Mouse (Mus musculus): ENCODE results near the gene Inpp4b. TPM values are rescaled to one million over a fixed set of nuclear protein-coding genes. Genes with fewer than 3 reads are reported as not detected.
A peak's percentile ranks its signal among the peaks of the same experiment; 100 is the strongest.
"Not testable (repeated sequence)": the region's sequence is repeated elsewhere in the genome, so short reads cannot be mapped to it uniquely, and the experiment has no call there.

Inpp4b gene
- polyA plus RNA-seq, 1 experiment from 2014 or later = 11.0 TPM

DNA sequence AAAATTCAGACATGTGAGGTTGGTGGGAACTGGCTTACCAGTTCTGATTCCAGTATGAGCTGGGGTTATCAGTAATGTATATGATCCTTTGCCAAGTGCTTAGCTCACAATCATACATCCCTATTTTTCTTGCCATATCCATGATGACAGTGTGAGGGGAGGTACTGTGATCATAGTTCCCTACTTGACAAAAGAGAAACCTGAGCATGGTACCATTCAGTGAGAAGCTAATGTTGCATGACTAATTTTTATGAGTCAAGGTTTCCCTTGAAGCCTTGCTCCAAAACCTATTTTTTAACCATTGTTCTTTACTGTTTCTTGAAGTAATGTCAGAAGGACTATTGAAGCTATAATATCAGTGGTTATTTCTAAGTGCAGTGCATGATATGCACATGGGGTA is 458.4 kb downstream of the Inpp4b start:
- Histone ChIP-seq H3K9me3 (replicated peaks; ENCODE audit: control insufficient read depth, low read length, poor library complexity, severe bottlenecking) (no peaks in the 10 kb centered on the region), H3K36me3 (ENCODE audit: control insufficient read depth, insufficient read depth, low read length) (no peaks in the 10 kb centered on the region), H3K4me2 (ENCODE audit: low read length) (no peak overlapping the region), H3K4me3 (ENCODE audit: low read depth, low read length) (no peak overlapping the region), H3K27ac (ENCODE audit: low read length) (no peak overlapping the region), H3K4me1 (ENCODE audit: control insufficient read depth, insufficient read depth, low read length) (no peaks in the 10 kb centered on the region), H3K9ac (ENCODE audit: low read depth, low read length) (no peak overlapping the region), H3K27me3 (ENCODE audit: control insufficient read depth, insufficient read depth, low read depth, low read length) (no peaks in the 10 kb centered on the region)
- ATAC-seq = no peak

GRCm38 (mm10) chr8:81806797-81807196 is 464.4 kb downstream of the Inpp4b start:
- no peak overlapping the region for H3K4me3 ChIP-seq (ENCODE audit: low read depth, low read length)
- H3K27me3 ChIP-seq (ENCODE audit: control insufficient read depth, insufficient read depth, low read depth, low read length) = no peaks in the 10 kb centered on the region
- H3K4me2 ChIP-seq (ENCODE audit: low read length) = no peak overlapping the region
- H3K9ac ChIP-seq (ENCODE audit: low read depth, low read length) = no peak overlapping the region
- H3K9me3 ChIP-seq (replicated peaks; ENCODE audit: control insufficient read depth, low read length, poor library complexity, severe bottlenecking) = no peaks in the 10 kb centered on the region
- no peaks in the 10 kb centered on the region for H3K36me3 ChIP-seq (ENCODE audit: control insufficient read depth, insufficient read depth, low read length)
- peak; percentile 84 for ATAC-seq
- H3K4me1 ChIP-seq (ENCODE audit: control insufficient read depth, insufficient read depth, low read length) = no peaks in the 10 kb centered on the region
- H3K27ac ChIP-seq (ENCODE audit: low read length) = no peak overlapping the region

DNA sequence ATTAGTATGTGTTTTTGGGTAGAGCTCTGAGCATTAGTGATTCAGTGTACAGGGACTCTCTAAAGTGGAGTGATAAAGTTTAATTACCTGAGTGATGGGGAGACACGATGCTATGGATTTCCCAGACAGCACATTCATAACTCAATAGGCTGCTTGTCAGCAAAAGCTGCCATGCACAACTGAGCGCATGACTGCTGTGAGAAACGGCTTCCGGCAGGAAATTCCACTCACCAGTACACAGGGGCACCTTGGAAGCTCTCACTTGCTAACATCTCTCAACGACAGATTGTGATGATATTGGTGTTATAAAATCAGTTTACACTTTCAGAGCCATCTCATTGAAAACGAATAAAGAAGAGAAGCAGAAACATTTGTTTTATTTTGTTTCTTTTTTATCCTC is 465.2 kb downstream of the Inpp4b start:
- no peak overlapping the region for H3K27ac ChIP-seq (ENCODE audit: low read length)
- no peaks in the 10 kb centered on the region for H3K27me3 ChIP-seq (ENCODE audit: control insufficient read depth, insufficient read depth, low read depth, low read length)
- no peaks in the 10 kb centered on the region for H3K9me3 ChIP-seq (replicated peaks; ENCODE audit: control insufficient read depth, low read length, poor library complexity, severe bottlenecking)
- WGBS = 55% methylated on average over 6 of the region's 6 CpGs
- no peak overlapping the region for H3K4me3 ChIP-seq (ENCODE audit: low read depth, low read length)
- no peaks in the 10 kb centered on the region for H3K36me3 ChIP-seq (ENCODE audit: control insufficient read depth, insufficient read depth, low read length)
- H3K4me1 ChIP-seq (ENCODE audit: control insufficient read depth, insufficient read depth, low read length) = peaks cover 3% of the 10 kb centered on the region
- H3K4me2 ChIP-seq (ENCODE audit: low read length) = no peak overlapping the region
- no peak for ATAC-seq
- no peak overlapping the region for H3K9ac ChIP-seq (ENCODE audit: low read depth, low read length)

GRCm38 (mm10) chr8:81808406-81808805 is 466.1 kb downstream of the Inpp4b start:
- H3K4me2 ChIP-seq (ENCODE audit: low read length) = no peak overlapping the region
- WGBS = 70% methylated on average over 1 of the region's 1 CpGs
- no peak for ATAC-seq
- H3K4me3 ChIP-seq (ENCODE audit: low read depth, low read length) = no peak overlapping the region
- no peak overlapping the region for H3K9ac ChIP-seq (ENCODE audit: low read depth, low read length)
- peaks cover 3% of the 10 kb centered on the region for H3K4me1 ChIP-seq (ENCODE audit: control insufficient read depth, insufficient read depth, low read length)
- H3K9me3 ChIP-seq (replicated peaks; ENCODE audit: control insufficient read depth, low read length, poor library complexity, severe bottlenecking) = no peaks in the 10 kb centered on the region
- H3K36me3 ChIP-seq (ENCODE audit: control insufficient read depth, insufficient read depth, low read length) = no peaks in the 10 kb centered on the region
- H3K27ac ChIP-seq (ENCODE audit: low read length) = no peak overlapping the region
- H3K27me3 ChIP-seq (ENCODE audit: control insufficient read depth, insufficient read depth, low read depth, low read length) = no peaks in the 10 kb centered on the region

- H3K9ac ChIP-seq (ENCODE audit: low read depth, low read length); H3K9me3 ChIP-seq (replicated peaks; ENCODE audit: control insufficient read depth, low read length, poor library complexity, severe bottlenecking); H3K27ac ChIP-seq (ENCODE audit: low read length); H3K4me3 ChIP-seq (ENCODE audit: low read depth, low read length); H3K27me3 ChIP-seq (ENCODE audit: control insufficient read depth, insufficient read depth, low read depth, low read length); H3K4me1 ChIP-seq (ENCODE audit: control insufficient read depth, insufficient read depth, low read length); ATAC-seq; H3K36me3 ChIP-seq (ENCODE audit: control insufficient read depth, insufficient read depth, low read length); H3K4me2 ChIP-seq (ENCODE audit: low read length): not testable (repeated sequence)
Measured at GRCm38 (mm10) chr8:81809414-81809813, 467.1 kb downstream of the Inpp4b start.

- no peak overlapping the region for H3K4me3 ChIP-seq (ENCODE audit: low read depth, low read length)
- no peak overlapping the region for H3K4me2 ChIP-seq (ENCODE audit: low read length)
- H3K4me1 ChIP-seq (ENCODE audit: control insufficient read depth, insufficient read depth, low read length) = peaks cover 3% of the 10 kb centered on the region
- H3K27ac ChIP-seq (ENCODE audit: low read length) = peak overlapping the region; percentile 49; the same call in 1 of the 2 replicates
- no peaks in the 10 kb centered on the region for H3K27me3 ChIP-seq (ENCODE audit: control insufficient read depth, insufficient read depth, low read depth, low read length)
- 14% methylated on average over 3 of the region's 3 CpGs for WGBS
- no peaks in the 10 kb centered on the region for H3K9me3 ChIP-seq (replicated peaks; ENCODE audit: control insufficient read depth, low read length, poor library complexity, severe bottlenecking)
- H3K9ac ChIP-seq (ENCODE audit: low read depth, low read length) = no peak overlapping the region
- ATAC-seq = peak; percentile 75
- H3K36me3 ChIP-seq (ENCODE audit: control insufficient read depth, insufficient read depth, low read length) = no peaks in the 10 kb centered on the region
Measured at GRCm38 (mm10) chr8:81812051-81812751, 469.8 kb downstream of the Inpp4b start.

DNA sequence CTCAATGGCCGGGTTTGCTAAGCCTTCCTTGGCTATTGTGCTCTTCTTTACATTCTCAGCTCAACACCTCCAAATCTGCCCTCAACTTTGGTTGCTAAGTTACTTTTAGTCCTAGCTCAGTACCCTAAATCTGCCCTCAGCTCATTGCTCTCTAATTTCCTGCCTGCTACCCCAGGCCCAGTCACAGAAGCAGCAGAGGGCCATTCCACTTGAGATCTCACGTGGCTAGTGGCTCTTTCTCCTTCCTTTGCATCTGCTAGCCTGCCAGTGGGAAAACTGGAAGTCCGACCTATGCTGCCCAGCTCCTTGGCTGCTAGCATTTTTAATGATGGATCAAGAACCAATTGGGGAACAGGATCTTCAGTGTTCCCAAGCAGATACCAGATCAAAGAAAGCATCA is 472.4 kb downstream of the Inpp4b start:
- Histone ChIP-seq H3K4me2 (ENCODE audit: low read length) (no peak overlapping the region), H3K9me3 (replicated peaks; ENCODE audit: control insufficient read depth, low read length, poor library complexity, severe bottlenecking) (no peaks in the 10 kb centered on the region), H3K36me3 (ENCODE audit: control insufficient read depth, insufficient read depth, low read length) (no peaks in the 10 kb centered on the region), H3K27me3 (ENCODE audit: control insufficient read depth, insufficient read depth, low read depth, low read length) (no peaks in the 10 kb centered on the region), H3K4me3 (ENCODE audit: low read depth, low read length) (no peak overlapping the region), H3K4me1 (ENCODE audit: control insufficient read depth, insufficient read depth, low read length) (peaks cover 3% of the 10 kb centered on the region), H3K27ac (ENCODE audit: low read length) (no peak overlapping the region), H3K9ac (ENCODE audit: low read depth, low read length) (no peak overlapping the region)
- no peak for ATAC-seq
- WGBS = 16% methylated on average over 3 of the region's 3 CpGs

GRCm38 (mm10) chr8:81815551-81815950 is 473.2 kb downstream of the Inpp4b start:
- peaks cover 3% of the 10 kb centered on the region for H3K4me1 ChIP-seq (ENCODE audit: control insufficient read depth, insufficient read depth, low read length)
- no peak overlapping the region for H3K4me2 ChIP-seq (ENCODE audit: low read length)
- H3K9ac ChIP-seq (ENCODE audit: low read depth, low read length) = no peak overlapping the region
- ATAC-seq = no peak
- no peaks in the 10 kb centered on the region for H3K36me3 ChIP-seq (ENCODE audit: control insufficient read depth, insufficient read depth, low read length)
- H3K4me3 ChIP-seq (ENCODE audit: low read depth, low read length) = no peak overlapping the region
- H3K9me3 ChIP-seq (replicated peaks; ENCODE audit: control insufficient read depth, low read length, poor library complexity, severe bottlenecking) = no peaks in the 10 kb centered on the region
- no peaks in the 10 kb centered on the region for H3K27me3 ChIP-seq (ENCODE audit: control insufficient read depth, insufficient read depth, low read depth, low read length)
- no peak overlapping the region for H3K27ac ChIP-seq (ENCODE audit: low read length)
- WGBS = 54% methylated on average over 4 of the region's 4 CpGs

DNA sequence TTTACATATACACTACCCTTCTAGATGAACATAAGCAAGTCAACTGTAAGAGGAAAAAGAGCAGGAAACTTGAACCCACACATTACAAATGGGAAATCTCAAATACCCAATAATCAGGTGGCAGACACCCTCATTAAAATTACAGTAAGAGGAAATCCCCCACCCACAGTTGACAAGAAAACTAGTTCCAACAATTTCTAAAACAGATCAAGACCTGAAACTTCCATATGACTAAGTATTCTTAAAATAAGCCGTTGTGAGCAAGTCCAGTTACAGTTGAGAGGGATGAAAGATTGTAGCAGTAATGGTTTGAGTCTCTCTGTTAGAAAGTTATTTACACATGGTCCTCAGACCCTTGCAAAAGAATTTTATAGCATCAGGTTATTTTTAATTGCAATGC is 480.8 kb downstream of the Inpp4b start:
- Histone ChIP-seq H3K36me3 (ENCODE audit: control insufficient read depth, insufficient read depth, low read length) (no peaks in the 10 kb centered on the region), H3K9ac (ENCODE audit: low read depth, low read length) (no peak overlapping the region), H3K9me3 (replicated peaks; ENCODE audit: control insufficient read depth, low read length, poor library complexity, severe bottlenecking) (no peaks in the 10 kb centered on the region), H3K27me3 (ENCODE audit: control insufficient read depth, insufficient read depth, low read depth, low read length) (no peaks in the 10 kb centered on the region), H3K4me3 (ENCODE audit: low read depth, low read length) (no peak overlapping the region), H3K4me1 (ENCODE audit: control insufficient read depth, insufficient read depth, low read length) (no peaks in the 10 kb centered on the region), H3K27ac (ENCODE audit: low read length) (no peak overlapping the region), H3K4me2 (ENCODE audit: low read length) (no peak overlapping the region)
- 88% methylated on average over 1 of the region's 1 CpGs for WGBS
- ATAC-seq = no peak
